Mouse (Mus musculus): Measurements from ENCODE around the gene Hpd.

- TF ChIP-seq CTCF (conservative IDR thresholded peaks at IDR 0.05 in 1 of 2, IDR thresholded peaks at IDR 0.05 in 1 of 2; ENCODE audit: low read depth in 2 of 2, low read length in 2 of 2) (no peak), ZC3H11A (IDR thresholded peaks at IDR 0.05; ENCODE audit: low read depth, low read length) (no peak), POLR2AphosphoS2 (IDR thresholded peaks at IDR 0.05; ENCODE audit: low read depth, low read length) (no peak), USF2 (conservative IDR thresholded peaks at IDR 0.05; ENCODE audit: low read depth, low read length) (no peak), HCFC1 (IDR thresholded peaks at IDR 0.05; ENCODE audit: low read depth, low read length) (peak; percentile 52; the same call in 1 of the 2 replicates), EP300 (IDR thresholded peaks at IDR 0.05; ENCODE audit: low read length) (peak; percentile 70; the same call in 1 of the 2 replicates), TCF12 (IDR thresholded peaks at IDR 0.05; ENCODE audit: low read depth, low read length) (peak; percentile 79; the same call in 1 of the 2 replicates), ETS1 (conservative IDR thresholded peaks at IDR 0.05; ENCODE audit: low read depth, low read length) (peak; percentile 93), MEF2A (IDR thresholded peaks at IDR 0.05; ENCODE audit: borderline replicate concordance, low read depth, low read length) (peak; percentile 47), ZNF384 (IDR thresholded peaks at IDR 0.05; ENCODE audit: low read depth, low read length) (no peak), PAX5 (IDR thresholded peaks at IDR 0.05; ENCODE audit: low read length) (no peak), CHD2 (IDR thresholded peaks at IDR 0.05; ENCODE audit: low read length) (peak; percentile 5), SMC3 (IDR thresholded peaks at IDR 0.05; ENCODE audit: low read depth, low read length) (no peak)
These were observed 53.9 kb downstream of the Hpd start for GRCm38 (mm10) chr5:123128426-123129169.

Data from CH12.LX (cell line).